In genomic region chr7:30327140-30327539, GRCm38 (mm10) we compare ENCODE assay signal across 9 mouse cellular contexts. TPM values are rescaled to one million over a fixed set of nuclear protein-coding genes. Genes with fewer than 3 reads are reported as not detected.
DNase-seq lines count a peak whose midpoint lies in the region; ATAC-seq and TF ChIP-seq lines count a peak whose summit lies in the region.
"Had no signal": no experiment of that assay in that cellular context is flagged by ENCODE, and none has a peak within 500 bp of the region (broad histone marks: within the 10 kb centered on the region; RNA-seq: fewer than 3 reads in every experiment).

No protein-coding gene starts in this region.

- no peak for TF ChIP-seq CTCF in lung, adult 2 months (IDR thresholded peaks at IDR 0.05; ENCODE audit: insufficient read depth, low read length)
- no peak for TF ChIP-seq CTCF in lung, postnatal 0 days (IDR thresholded peaks at IDR 0.05)
- no peak for TF ChIP-seq CTCF in thymus, adult 2 months (IDR thresholded peaks at IDR 0.05; ENCODE audit: borderline replicate concordance, control insufficient read depth, extremely low read depth, insufficient read depth, low read length, poor library complexity)

- H3K9me3 ChIP-seq in lung, embryonic 15.5 days = no peaks in the 10 kb centered on the region
- H3K9me3 ChIP-seq in lung, postnatal 0 days (ENCODE audit: low read length) = no peaks in the 10 kb centered on the region; the same call in 1 of the 2 replicates
- H3K9me3 ChIP-seq: midbrain, embryonic 10.5 days had no signal

- no peak overlapping the region for H3K9ac ChIP-seq in lung, embryonic 15.5 days
- H3K9ac ChIP-seq in lung, postnatal 0 days (replicated peaks; ENCODE audit: low read depth) = no peak overlapping the region

- H3K4me1 ChIP-seq in lung, embryonic 15.5 days = peaks cover 26% of the 10 kb centered on the region
- H3K4me1 ChIP-seq in lung, adult 2 months (ENCODE audit: control insufficient read depth, insufficient read depth, low read length) = peaks cover 5% of the 10 kb centered on the region
- H3K4me1 ChIP-seq in lung, postnatal 0 days (ENCODE audit: insufficient read depth, low read depth, low read length) = no peaks in the 10 kb centered on the region; the same call in 1 of the 2 replicates
- peaks cover 13% of the 10 kb centered on the region for H3K4me1 ChIP-seq in thymus, adult 2 months (replicated peaks; ENCODE audit: control insufficient read depth, insufficient read depth, low read length)

- H3K4me2 ChIP-seq in lung, embryonic 15.5 days = peak overlapping the region; percentile 21; the same call in 1 of the 2 replicates
- H3K4me2 ChIP-seq in lung, postnatal 0 days (replicated peaks; ENCODE audit: low read depth, low read length) = no peak overlapping the region

- ATAC-seq in lung, embryonic 15.5 days (ENCODE audit: borderline replicate concordance, extremely low read depth, low FRiP score, low TSS enrichment) = peak; percentile 80
- peak; percentile 47 for ATAC-seq in lung, postnatal 0 days

- H3K27ac ChIP-seq in lung, embryonic 15.5 days = peak overlapping the region; percentile 69
- peak overlapping the region; percentile 68; the same call in 1 of the 2 replicates for H3K27ac ChIP-seq in lung, postnatal 0 days (ENCODE audit: low read length)
- H3K27ac ChIP-seq in thymus, adult 2 months (ENCODE audit: control insufficient read depth, insufficient read depth, low read length) = no peak overlapping the region
- H3K27ac ChIP-seq: midbrain, embryonic 10.5 days had no signal

- 38% methylated on average over 15 of the region's 15 CpGs for WGBS in lung, embryonic 15.5 days
- whole genome bisulfite sequencing in lung, adult 2 months = 45% methylated on average over 15 of the region's 15 CpGs
- WGBS in lung, postnatal 0 days = 38% methylated on average over 15 of the region's 15 CpGs
- WGBS in thymus, adult 2 months = 77% methylated on average over 15 of the region's 15 CpGs

- no peak for TF ChIP-seq EP300 in lung, postnatal 0 days (IDR thresholded peaks at IDR 0.05)

- H3K4me3 ChIP-seq in lung, embryonic 15.5 days = no peak overlapping the region
- no peak overlapping the region for H3K4me3 ChIP-seq in lung, adult 2 months (replicated peaks; ENCODE audit: extremely low read depth, low read depth, low read length)
- no peak overlapping the region for H3K4me3 ChIP-seq in lung, postnatal 0 days (ENCODE audit: low read depth, low read length)
- H3K4me3 ChIP-seq in thymus, adult 2 months (ENCODE audit: control insufficient read depth, insufficient read depth, low read length) = no peak overlapping the region
- H3K4me3 ChIP-seq: midbrain, embryonic 10.5 days had no signal

- H3K27me3 ChIP-seq in lung, embryonic 15.5 days = no peaks in the 10 kb centered on the region
- no peaks in the 10 kb centered on the region for H3K27me3 ChIP-seq in lung, postnatal 0 days (replicated peaks; ENCODE audit: insufficient read depth, low read length)
- H3K27me3 ChIP-seq in thymus, adult 2 months (ENCODE audit: control insufficient read depth, insufficient read depth, low read length) = no peaks in the 10 kb centered on the region

- no peaks in the 10 kb centered on the region for H3K36me3 ChIP-seq in lung, embryonic 15.5 days
- H3K36me3 ChIP-seq in lung, postnatal 0 days (ENCODE audit: insufficient read depth, low read length) = no peaks in the 10 kb centered on the region
- no peaks in the 10 kb centered on the region for H3K36me3 ChIP-seq in thymus, adult 2 months (ENCODE audit: control insufficient read depth, insufficient read depth, low read length)
- H3K36me3 ChIP-seq: midbrain, embryonic 10.5 days had no signal

- DNase-seq in adrenal gland, postnatal 25 days = peak; percentile 29
- DNase-seq in adrenal gland, adult (ENCODE audit: inconsistent age in 2 of 2, low spot score in 1 of 2) = no peak
- no peak for DNase-seq in lung, adult 2 months
- DNase-seq in cerebellum, postnatal 10 days = peak; percentile 90 to 94
- peak; percentile 75 for DNase-seq in lung, postnatal 0 days (ENCODE audit: low spot score)
- no peak for DNase-seq in thymus, adult 2 months
- no peak for DNase-seq in left cerebral cortex, adult 11 months (ENCODE audit: low spot score)

- no peak for TF ChIP-seq POLR2A in lung, adult 2 months (IDR thresholded peaks at IDR 0.05; ENCODE audit: borderline replicate concordance, extremely low read depth, low read depth, low read length)
- no peak for TF ChIP-seq POLR2A in thymus, adult 2 months (IDR thresholded peaks at IDR 0.05; ENCODE audit: control insufficient read depth, extremely low read depth, insufficient read depth, low read length, poor library complexity)

RNA-seq across cellular contexts. Expression of gene Sdhaf1, which starts 3.4 kb away (rescaled TPM):
- 13.1 and 14.1 TPM in 2 replicates for total RNA-seq in adrenal gland, postnatal 25 days (2021)
- polyA plus RNA-seq in lung, embryonic 15.5 days (2015; fragmentation: Nextera tagmentation; extraction: Ambion mirVana) = 18.2 and 19.5 TPM in 2 replicates
- 14.2 and 21.4 TPM in 2 replicates for polyA plus RNA-seq in lung, adult 2 months (2012; rRNA removed)
- polyA plus RNA-seq in lung, postnatal 0 days (2015; fragmentation: Nextera tagmentation; extraction: Ambion mirVana) = 17.6 and 20.0 TPM in 2 replicates
- 26.9 and 31.7 TPM in 2 replicates for polyA plus RNA-seq in thymus, adult 2 months (2012; rRNA removed)

RNA-seq across cellular contexts. Expression of gene E130208F15Rik, which starts 5.6 kb away (rescaled TPM):
- 1.5 and 2.0 TPM in 2 replicates for total RNA-seq in adrenal gland, postnatal 25 days (2021)
- polyA plus RNA-seq in lung, embryonic 15.5 days (2015; fragmentation: Nextera tagmentation; extraction: Ambion mirVana) = 1.9 TPM in 1 of 2 replicates, not detected in the other
- polyA plus RNA-seq in lung, adult 2 months (2012; rRNA removed) = 0.50 and 0.55 TPM in 2 replicates
- polyA plus RNA-seq in lung, postnatal 0 days (2015; fragmentation: Nextera tagmentation; extraction: Ambion mirVana) = not detected in 2 replicates
- polyA plus RNA-seq in thymus, adult 2 months (2012; rRNA removed) = 0.74 and 0.93 TPM in 2 replicates

RNA-seq across cellular contexts. Expression of gene Syne4, which starts 12.5 kb away (rescaled TPM):
- 29.0 and 41.3 TPM in 2 replicates for total RNA-seq in adrenal gland, postnatal 25 days (2021)
- polyA plus RNA-seq in lung, embryonic 15.5 days (2015; fragmentation: Nextera tagmentation; extraction: Ambion mirVana) = 25.1 and 29.5 TPM in 2 replicates
- 14.5 and 21.5 TPM in 2 replicates for polyA plus RNA-seq in lung, adult 2 months (2012; rRNA removed)
- polyA plus RNA-seq in lung, postnatal 0 days (2015; fragmentation: Nextera tagmentation; extraction: Ambion mirVana) = 13.1 and 17.2 TPM in 2 replicates
- polyA plus RNA-seq in thymus, adult 2 months (2012; rRNA removed) = 15.4 and 16.8 TPM in 2 replicates

RNA-seq across cellular contexts. Expression of gene Alkbh6, which starts 18.6 kb away (rescaled TPM):
- 51.6 and 59.2 TPM in 2 replicates for total RNA-seq in adrenal gland, postnatal 25 days (2021)
- 76.6 and 78.7 TPM in 2 replicates for polyA plus RNA-seq in lung, embryonic 15.5 days (2015; fragmentation: Nextera tagmentation; extraction: Ambion mirVana)
- polyA plus RNA-seq in lung, adult 2 months (2012; rRNA removed) = 141 and 163 TPM in 2 replicates
- 60.6 and 78.2 TPM in 2 replicates for polyA plus RNA-seq in lung, postnatal 0 days (2015; fragmentation: Nextera tagmentation; extraction: Ambion mirVana)
- polyA plus RNA-seq in thymus, adult 2 months (2012; rRNA removed) = 159 and 192 TPM in 2 replicates

RNA-seq across cellular contexts. Expression of gene Lrfn3, which starts 35.4 kb away (rescaled TPM):
- 16.6 and 19.4 TPM in 2 replicates for total RNA-seq in adrenal gland, postnatal 25 days (2021)
- polyA plus RNA-seq in lung, embryonic 15.5 days (2015; fragmentation: Nextera tagmentation; extraction: Ambion mirVana) = 4.2 TPM in 2 replicates
- 8.7 and 10.9 TPM in 2 replicates for polyA plus RNA-seq in lung, adult 2 months (2012; rRNA removed)
- 2.0 and 2.8 TPM in 2 replicates for polyA plus RNA-seq in lung, postnatal 0 days (2015; fragmentation: Nextera tagmentation; extraction: Ambion mirVana)
- 0.78 and 1.1 TPM in 2 replicates for polyA plus RNA-seq in thymus, adult 2 months (2012; rRNA removed)

Comparison
In these comparisons a context has a peak if more than half of its experiments do, and no peak if none do; other contexts are left out.
1. DNase-seq: peak in adrenal gland, postnatal 25 days (single experiment), cerebellum, postnatal 10 days (2 of 2) and lung, postnatal 0 days (single experiment); none in adrenal gland, adult (0 of 2), lung, adult 2 months (single experiment), thymus, adult 2 months (single experiment) and left cerebral cortex, adult 11 months (single experiment).